Mouse (Mus musculus) cerebellum, postnatal 25 days (tissue): ENCODE data around the gene Olfr1097.

Source experiments
- DNase-seq, 2 experiments: peaks; one replicate each; pipeline ENCODE4 v3.0.0; 2021; ENCODE audit warnings: mixed read lengths in 2 of 2

Gene Olfr1097

DNA sequence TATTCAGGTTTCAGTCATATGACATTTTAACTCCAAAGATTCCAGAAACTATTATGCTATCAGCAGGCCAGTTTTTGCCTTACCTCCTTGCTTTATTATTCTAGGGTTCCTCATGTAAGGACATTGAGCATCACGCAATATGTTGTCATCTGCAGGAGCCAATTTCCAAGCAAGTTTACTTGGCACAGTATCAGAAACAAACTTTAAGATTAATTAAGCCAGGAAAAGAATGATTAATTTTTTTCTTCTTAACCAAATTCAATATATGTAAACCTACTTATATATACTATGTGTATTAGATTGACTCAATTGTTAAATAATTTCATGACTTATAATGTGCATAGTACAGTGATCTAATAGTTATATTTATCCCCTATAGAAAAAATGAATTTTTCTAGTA is at the start of gene Olfr1097:
TSS of gene Olfr1097 (minus strand) at position 101 of the 400 bp plus-strand sequence.
- no peak for DNase-seq

DNA sequence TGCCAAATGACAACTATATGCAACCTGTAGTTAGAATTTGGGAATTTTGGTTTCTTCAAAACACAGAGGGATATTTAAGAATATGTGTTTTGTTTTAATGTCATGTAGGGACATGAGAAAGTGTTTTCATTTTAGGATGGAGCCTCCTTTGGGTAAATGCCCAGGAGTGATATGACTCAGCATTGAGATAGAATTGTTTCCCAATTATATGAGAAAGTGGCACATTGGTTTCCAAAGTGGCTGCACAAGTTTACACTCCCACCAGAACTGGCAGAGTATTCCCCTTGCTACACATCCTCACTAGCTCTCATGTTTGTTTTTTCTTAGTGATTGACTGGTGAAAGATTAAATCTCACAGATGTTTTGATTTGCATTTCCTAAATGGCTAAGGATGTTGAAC is 34.5 kb upstream of the Olfr1097 start:
- DNase-seq = no peak

DNA sequence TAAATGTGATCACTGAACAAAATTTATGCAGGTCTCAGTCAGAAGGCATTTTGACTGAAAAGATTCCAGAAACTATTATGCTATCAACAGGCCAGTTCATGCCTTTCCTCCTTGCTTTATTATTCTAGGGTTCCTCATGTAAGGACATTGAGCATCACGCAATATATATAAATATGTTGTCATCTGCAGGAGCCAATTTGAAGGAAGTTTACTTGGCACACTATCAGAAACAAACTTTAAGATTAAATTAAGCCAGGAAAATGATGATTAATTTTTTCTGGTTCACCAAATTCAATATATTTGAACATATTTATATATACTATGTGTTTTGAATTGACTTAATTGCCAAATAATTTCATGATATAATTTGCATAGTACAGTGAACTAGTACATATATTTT is 32.4 kb upstream of the Olfr1097 start, which contains the start of gene Olfr1098:
TSS of gene Olfr1098 (minus strand) at position 101 of the 400 bp plus-strand sequence.
- no peak for DNase-seq

DNA sequence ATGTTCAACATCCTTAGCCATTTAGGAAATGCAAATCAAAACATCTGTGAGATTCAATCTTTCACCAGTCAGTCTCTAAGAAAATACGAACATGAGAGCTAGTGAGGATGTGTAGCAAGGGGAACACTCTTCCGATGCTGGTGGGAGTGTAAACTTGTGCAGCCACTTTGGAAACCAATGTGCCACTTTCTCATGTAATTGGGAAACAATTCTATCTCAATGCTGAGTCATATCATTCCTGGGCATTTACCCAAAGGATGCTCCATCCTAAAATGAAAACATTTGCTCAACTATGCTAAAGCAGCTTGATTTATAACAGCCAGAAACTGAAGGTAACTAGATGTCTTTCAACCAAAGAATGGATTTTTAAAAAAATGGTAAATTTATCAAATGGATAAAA is 13.6 kb upstream of the Olfr1097 start:
- DNase-seq = no peak

DNA sequence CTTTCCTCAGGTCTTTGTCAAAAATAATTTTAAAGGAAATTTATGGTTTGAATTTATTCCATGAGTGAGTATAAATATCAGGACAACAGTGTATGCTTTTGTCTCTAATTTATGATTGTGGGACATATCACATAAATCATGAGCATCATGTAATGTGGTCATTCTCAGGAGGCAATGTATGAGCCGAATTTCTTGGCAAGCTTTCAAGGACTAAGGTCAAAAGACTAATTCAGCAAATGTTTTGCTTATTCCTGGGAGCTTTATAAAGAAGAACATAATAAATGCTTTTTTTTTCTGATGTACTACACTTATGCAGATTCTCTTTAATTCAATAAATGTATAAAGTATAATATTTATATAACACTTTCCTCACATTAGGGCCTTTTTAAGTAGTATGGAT is 17.3 kb downstream of the Olfr1097 start, which contains the start of gene Gm13723:
TSS of gene Gm13723 (minus strand) at position 101 of the 400 bp plus-strand sequence.
- DNase-seq = no peak

DNA sequence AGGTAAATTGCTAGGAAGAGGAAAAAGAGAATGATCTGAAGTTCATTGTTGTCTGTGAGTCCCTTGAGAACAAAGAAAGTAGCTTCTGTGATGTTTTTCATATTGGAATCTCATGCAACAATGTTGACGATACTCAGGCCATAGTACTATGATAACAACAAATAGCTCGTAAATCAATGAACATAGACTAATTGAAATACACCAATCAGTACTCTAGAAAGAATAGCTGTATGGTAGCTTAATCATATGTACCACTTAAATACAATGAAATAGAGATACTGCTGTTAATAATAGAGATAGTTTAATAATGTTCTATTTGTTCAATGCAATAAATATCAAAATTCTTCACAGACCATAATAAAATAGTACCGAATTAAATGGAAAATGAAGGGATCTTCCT is 40.4 kb downstream of the Olfr1097 start, which contains the start of gene Olfr1095:
TSS of gene Olfr1095 (minus strand) at position 101 of the 400 bp plus-strand sequence.
- no peak for DNase-seq
